Mouse (Mus musculus) megakaryocyte, embryonic 14.5 days (primary cell): ENCODE data around the gene Igf1r.

Source experiments
- FLI1 ChIP-seq: IDR thresholded peaks from 2 replicates; pipeline ENCODE4 v1.6.1; 2012; ENCODE audit warnings: low read length, inconsistent platforms, mixed read lengths
- GATA1 ChIP-seq: IDR thresholded peaks from 3 replicates; pipeline ENCODE4 v1.6.1; 2012; ENCODE audit warnings: mixed read lengths, low read length, inconsistent platforms, borderline replicate concordance

DNA sequence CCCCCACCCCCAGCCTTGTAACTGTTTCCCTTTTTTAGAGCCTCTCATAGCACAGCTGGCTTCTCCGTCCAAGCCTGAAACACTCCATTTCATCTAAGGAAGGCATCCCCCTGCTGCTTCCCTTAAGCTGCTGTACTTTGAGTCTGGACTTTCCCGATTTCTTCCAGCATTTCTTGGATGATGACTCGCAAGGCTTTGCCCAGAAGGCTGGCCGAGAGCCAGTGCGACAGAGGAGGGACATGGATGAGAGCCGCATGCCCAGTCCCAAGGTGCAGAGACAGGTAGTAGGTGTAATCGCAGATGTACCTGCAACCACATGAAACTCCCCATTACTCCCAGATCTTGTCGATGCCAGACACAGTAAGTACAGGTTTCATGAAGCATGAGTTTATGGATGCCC is 284.2 kb downstream of the Igf1r start:
- no peak for TF ChIP-seq GATA1
- TF ChIP-seq FLI1 = no peak
